Mouse (Mus musculus) adrenal gland, postnatal 14 days (tissue): ENCODE data around the gene Adra1b. TPM values are rescaled to one million over a fixed set of nuclear protein-coding genes. Genes with fewer than 3 reads are reported as not detected.

Experiments used
- DNase-seq: peaks from one replicate; pipeline ENCODE4 v3.0.0; 2021; ENCODE audit warnings: mixed read lengths
- total RNA-seq: library from RNA; stranded (reverse); gene quantifications from 2 replicates; pipeline ENCODE4 v1.2.3, GENCODE M21; 2021

Gene Adra1b
- total RNA-seq, 1 experiment from 2014 or later = 6.9 TPM

DNA sequence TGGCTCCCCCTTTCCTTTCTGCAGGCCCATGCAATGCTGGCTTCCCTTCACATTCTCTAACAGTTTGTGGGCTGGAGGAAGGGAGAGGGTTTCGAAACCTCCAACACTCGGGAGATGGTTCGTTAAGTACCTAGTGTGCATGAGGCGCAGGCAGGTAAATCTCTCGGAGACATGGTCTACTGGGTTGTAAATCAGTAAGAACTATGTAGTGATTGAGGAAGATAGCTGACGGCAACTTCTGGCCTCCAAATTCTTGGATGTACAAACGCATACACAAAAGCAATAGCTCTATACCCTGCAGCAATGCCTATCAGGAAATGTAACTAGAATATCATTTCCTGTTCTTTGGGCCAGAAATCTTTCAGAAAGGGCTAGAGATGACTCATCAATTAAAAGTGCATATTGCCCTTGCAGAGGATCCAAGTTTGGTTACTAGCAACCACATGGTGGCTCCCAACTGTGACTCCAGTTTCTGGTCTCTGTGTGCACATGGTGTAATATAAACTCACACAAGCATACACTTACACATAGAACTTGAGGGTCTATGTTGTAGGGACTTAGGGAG lies 172.2 kb downstream of the Adra1b start:
- no peak for DNase-seq

DNA sequence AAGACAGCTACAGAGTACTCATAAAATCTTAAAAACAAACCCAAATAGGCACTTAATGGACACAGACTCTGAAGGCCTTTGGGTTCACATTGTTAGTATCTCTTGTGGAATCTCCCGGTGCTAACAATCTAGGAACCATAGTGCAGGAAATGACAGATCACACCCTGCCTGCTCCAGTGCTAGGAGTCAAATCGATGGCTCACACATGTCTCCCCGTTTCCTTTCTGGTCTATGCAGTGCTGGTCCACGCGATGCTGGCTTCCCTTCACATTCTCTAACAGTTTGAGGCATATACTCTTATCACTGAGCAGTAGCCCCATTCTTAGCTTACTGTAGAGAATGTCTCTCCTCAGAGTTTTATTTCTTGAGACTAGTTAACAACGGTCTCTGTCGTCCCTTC lies 173.2 kb downstream of the Adra1b start:
- no peak for DNase-seq

Other genes starting within 250 kb of the Adra1b start
- 33.0 and 37.4 TPM in 2 replicates for gene Pwwp2a, start 219.2 kb downstream of the Adra1b start, total RNA-seq
- gene Ttc1, start 153.2 kb downstream of the Adra1b start, total RNA-seq = 51.2 and 55.8 TPM in 2 replicates